Mouse (Mus musculus): ENCODE results near the gene Hist1h4j. TPM values are rescaled to one million over a fixed set of nuclear protein-coding genes. Genes with fewer than 3 reads are reported as not detected.
"Not testable (repeated sequence)": the region's sequence is repeated elsewhere in the genome, so short reads cannot be mapped to it uniquely, and the experiment has no call there.

Hist1h4j gene
- polyA plus RNA-seq, 1 experiment from 2014 or later: 0.40 TPM

DNA sequence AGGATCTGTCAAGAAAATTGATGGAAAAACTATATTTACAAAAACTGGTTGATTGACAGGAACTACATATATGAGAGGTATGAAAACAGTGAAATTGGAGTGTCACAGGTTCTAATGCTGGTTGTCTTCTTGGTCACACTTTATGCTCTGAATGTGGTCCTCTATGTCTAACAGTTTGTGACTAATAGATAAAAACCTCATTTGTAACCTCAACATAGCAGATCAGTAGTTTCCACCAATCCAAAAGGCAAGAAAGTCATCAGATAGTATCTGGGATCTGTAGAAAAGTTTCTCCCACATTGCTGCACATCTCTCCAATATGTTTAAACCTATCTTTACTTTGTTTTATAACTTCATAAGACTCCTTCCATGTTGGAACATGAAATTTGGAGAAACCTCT is 16.6 kb downstream of the Hist1h4j start:
- Histone ChIP-seq H3K9ac (ENCODE audit: low read depth, low read length) (no peak overlapping the region), H3K9me3 (ENCODE audit: control insufficient read depth) (no peaks in the 10 kb centered on the region), H3K4me2 (replicated peaks; ENCODE audit: low read depth) (no peak overlapping the region), H3K27ac (ENCODE audit: low read depth, low read length) (no peak overlapping the region), H3K4me3 (ENCODE audit: low read depth, low read length) (no peak overlapping the region), H3K36me3 (ENCODE audit: control insufficient read depth, insufficient read depth) (no peaks in the 10 kb centered on the region), H3K4me1 (replicated peaks; ENCODE audit: control insufficient read depth, insufficient read depth, low read length) (no peaks in the 10 kb centered on the region), H3K27me3 (replicated peaks; ENCODE audit: control insufficient read depth, insufficient read depth, low read length) (no peaks in the 10 kb centered on the region)
- no peak for ATAC-seq
- no peak for TF ChIP-seq CTCF (IDR thresholded peaks at IDR 0.05; ENCODE audit: low read depth)

DNA sequence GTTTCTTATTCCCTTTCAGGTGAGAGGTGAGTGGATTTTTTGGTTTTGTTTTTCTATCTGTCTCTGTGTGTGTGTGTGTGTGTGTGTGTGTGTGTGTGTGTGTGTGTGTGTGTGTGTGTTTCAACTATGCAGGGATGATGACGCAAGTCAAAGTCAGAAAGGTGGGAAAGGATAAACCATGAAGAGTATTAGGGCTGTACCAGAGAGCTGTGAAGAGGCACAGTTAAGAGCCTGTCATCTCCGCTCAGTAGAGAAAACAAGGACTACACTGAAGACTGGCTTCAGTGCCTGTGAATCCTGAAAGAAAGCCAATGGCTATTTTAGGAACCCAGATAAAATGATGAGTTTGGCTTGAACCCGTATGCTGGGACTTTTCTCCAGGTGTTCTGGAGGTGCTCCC is 17.0 kb downstream of the Hist1h4j start:
- H3K4me3 ChIP-seq (ENCODE audit: low read depth, low read length): no peak overlapping the region
- TF ChIP-seq CTCF (IDR thresholded peaks at IDR 0.05; ENCODE audit: low read depth): no peak
- H3K9ac ChIP-seq (ENCODE audit: low read depth, low read length): no peak overlapping the region
- H3K36me3 ChIP-seq (ENCODE audit: control insufficient read depth, insufficient read depth): no peaks in the 10 kb centered on the region
- no peaks in the 10 kb centered on the region for H3K9me3 ChIP-seq (ENCODE audit: control insufficient read depth)
- H3K27ac ChIP-seq (ENCODE audit: low read depth, low read length): no peak overlapping the region
- 76% methylated on average over 3 of the region's 3 CpGs for WGBS
- no peaks in the 10 kb centered on the region for H3K27me3 ChIP-seq (replicated peaks; ENCODE audit: control insufficient read depth, insufficient read depth, low read length)
- no peaks in the 10 kb centered on the region for H3K4me1 ChIP-seq (replicated peaks; ENCODE audit: control insufficient read depth, insufficient read depth, low read length)
- H3K4me2 ChIP-seq (replicated peaks; ENCODE audit: low read depth): no peak overlapping the region
- no peak for ATAC-seq

DNA sequence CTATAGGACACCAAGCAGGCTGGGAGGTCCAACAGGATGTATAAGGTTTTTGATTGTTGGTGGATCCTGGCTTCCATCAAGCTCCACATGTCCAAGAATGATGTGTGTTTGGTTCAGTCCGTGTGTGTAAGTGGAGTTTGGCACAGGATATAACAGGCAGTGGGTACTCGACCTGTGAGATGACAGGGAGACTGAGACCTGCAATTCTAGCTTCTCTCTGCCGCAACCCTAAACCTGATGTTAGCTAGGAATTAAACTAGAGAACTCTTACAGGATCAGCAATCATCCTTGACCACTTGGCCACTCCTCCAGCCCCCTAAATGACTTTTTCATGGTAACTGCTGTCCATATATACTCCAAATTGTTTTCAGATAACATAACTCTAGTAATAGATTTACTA is 17.5 kb downstream of the Hist1h4j start:
- H3K4me2 ChIP-seq (replicated peaks; ENCODE audit: low read depth): no peak overlapping the region
- H3K4me1 ChIP-seq (replicated peaks; ENCODE audit: control insufficient read depth, insufficient read depth, low read length): no peaks in the 10 kb centered on the region
- no peaks in the 10 kb centered on the region for H3K36me3 ChIP-seq (ENCODE audit: control insufficient read depth, insufficient read depth)
- no peak overlapping the region for H3K27ac ChIP-seq (ENCODE audit: low read depth, low read length)
- no peaks in the 10 kb centered on the region for H3K27me3 ChIP-seq (replicated peaks; ENCODE audit: control insufficient read depth, insufficient read depth, low read length)
- no peak overlapping the region for H3K4me3 ChIP-seq (ENCODE audit: low read depth, low read length)
- TF ChIP-seq CTCF (IDR thresholded peaks at IDR 0.05; ENCODE audit: low read depth): no peak
- H3K9ac ChIP-seq (ENCODE audit: low read depth, low read length): no peak overlapping the region
- H3K9me3 ChIP-seq (ENCODE audit: control insufficient read depth): no peaks in the 10 kb centered on the region
- no peak for ATAC-seq
- 41% methylated on average over 3 of the region's 3 CpGs for WGBS

DNA sequence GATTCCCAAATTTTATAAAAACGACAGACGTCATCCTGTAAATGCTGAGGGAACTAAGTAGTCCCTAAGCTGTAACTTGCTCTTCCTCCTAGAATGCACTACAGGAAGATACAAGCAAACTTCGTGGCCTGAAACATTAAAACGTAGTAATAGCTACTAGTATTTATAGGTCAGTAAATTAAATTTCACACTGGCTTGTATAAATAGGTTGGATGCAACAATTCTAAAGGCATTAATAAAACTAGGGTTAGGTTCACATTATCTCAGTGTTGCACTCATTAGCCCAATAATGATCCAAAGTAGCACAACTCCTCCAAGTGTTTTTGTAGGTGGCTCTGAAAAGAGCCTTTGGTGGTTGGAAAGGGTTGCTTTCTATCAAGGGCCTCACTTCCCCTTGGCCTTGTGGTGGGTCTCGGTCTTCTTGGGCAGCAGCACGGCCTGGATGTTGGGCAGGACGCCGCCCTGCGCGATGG is 18.2 kb downstream of the Hist1h4j start:
- H3K4me3 ChIP-seq (ENCODE audit: low read depth, low read length): peak overlapping the region; percentile 42
- no peaks in the 10 kb centered on the region for H3K9me3 ChIP-seq (ENCODE audit: control insufficient read depth)
- no peaks in the 10 kb centered on the region for H3K27me3 ChIP-seq (replicated peaks; ENCODE audit: control insufficient read depth, insufficient read depth, low read length)
- WGBS: 2% methylated on average over 10 of the region's 10 CpGs
- peak overlapping the region; percentile 75 for H3K4me2 ChIP-seq (replicated peaks; ENCODE audit: low read depth)
- H3K4me1 ChIP-seq (replicated peaks; ENCODE audit: control insufficient read depth, insufficient read depth, low read length): no peaks in the 10 kb centered on the region
- no peaks in the 10 kb centered on the region for H3K36me3 ChIP-seq (ENCODE audit: control insufficient read depth, insufficient read depth)
- no peak overlapping the region for H3K9ac ChIP-seq (ENCODE audit: low read depth, low read length)
- ATAC-seq: no peak
- no peak for TF ChIP-seq CTCF (IDR thresholded peaks at IDR 0.05; ENCODE audit: low read depth)
- peak overlapping the region; percentile 74 for H3K27ac ChIP-seq (ENCODE audit: low read depth, low read length)

DNA sequence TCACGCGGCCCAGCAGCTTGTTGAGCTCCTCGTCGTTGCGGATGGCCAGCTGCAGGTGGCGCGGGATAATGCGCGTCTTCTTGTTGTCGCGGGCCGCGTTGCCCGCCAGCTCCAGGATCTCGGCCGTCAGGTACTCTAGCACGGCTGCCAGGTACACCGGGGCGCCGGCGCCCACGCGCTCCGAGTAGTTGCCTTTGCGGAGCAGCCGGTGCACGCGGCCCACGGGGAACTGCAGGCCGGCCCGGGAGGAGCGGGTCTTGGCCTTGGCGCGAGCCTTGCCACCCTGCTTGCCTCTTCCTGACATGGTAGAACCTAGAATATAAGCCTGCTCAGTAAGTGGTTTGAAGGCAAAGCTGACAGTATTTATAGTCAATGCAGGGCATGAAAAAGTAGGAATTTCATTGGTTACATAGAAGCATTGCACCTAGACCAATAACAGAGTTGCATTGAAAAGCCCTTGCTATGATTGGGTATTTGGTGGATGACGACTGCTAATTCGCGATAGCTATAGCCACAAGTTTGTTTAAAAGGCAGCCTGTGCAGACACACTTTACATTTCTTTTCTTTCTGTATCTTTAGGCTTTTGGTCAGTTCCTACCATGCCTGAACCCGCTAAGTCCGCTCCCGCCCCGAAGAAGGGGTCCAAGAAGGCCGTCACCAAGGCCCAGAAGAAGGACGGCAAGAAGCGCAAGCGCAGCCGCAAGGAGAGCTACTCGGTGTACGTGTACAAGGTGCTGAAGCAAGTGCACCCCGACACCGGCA is 18.8 kb downstream of the Hist1h4j start, which contains the start of the genes Hist1h2ak and Hist1h2bn:
Hist1h2ak (minus strand) TSS at position 304 of the 762 bp plus-strand sequence.
Hist1h2bn (plus strand) TSS at position 600 of the 762 bp plus-strand sequence.
- ATAC-seq: peak; percentile 94
- peak; percentile 54 for TF ChIP-seq CTCF (IDR thresholded peaks at IDR 0.05; ENCODE audit: low read depth)
- H3K36me3 ChIP-seq (ENCODE audit: control insufficient read depth, insufficient read depth); H3K4me1 ChIP-seq (replicated peaks; ENCODE audit: control insufficient read depth, insufficient read depth, low read length); H3K9me3 ChIP-seq (ENCODE audit: control insufficient read depth); H3K27me3 ChIP-seq (replicated peaks; ENCODE audit: control insufficient read depth, insufficient read depth, low read length): not testable (repeated sequence)
- Histone ChIP-seq H3K27ac (ENCODE audit: low read depth, low read length) (peak within 1 kb of the TSS; percentile 74), H3K9ac (ENCODE audit: low read depth, low read length) (0 out of 2 replicates have a peak within 1 kb of the TSS, but pooled peaks have one; percentile 5), H3K4me2 (replicated peaks; ENCODE audit: low read depth) (peak within 1 kb of the TSS; percentile 75), H3K4me3 (ENCODE audit: low read depth, low read length) (peak within 1 kb of the TSS; percentile 42)
- WGBS: under 1% methylated on average over 37 of the region's 50 CpGs

DNA sequence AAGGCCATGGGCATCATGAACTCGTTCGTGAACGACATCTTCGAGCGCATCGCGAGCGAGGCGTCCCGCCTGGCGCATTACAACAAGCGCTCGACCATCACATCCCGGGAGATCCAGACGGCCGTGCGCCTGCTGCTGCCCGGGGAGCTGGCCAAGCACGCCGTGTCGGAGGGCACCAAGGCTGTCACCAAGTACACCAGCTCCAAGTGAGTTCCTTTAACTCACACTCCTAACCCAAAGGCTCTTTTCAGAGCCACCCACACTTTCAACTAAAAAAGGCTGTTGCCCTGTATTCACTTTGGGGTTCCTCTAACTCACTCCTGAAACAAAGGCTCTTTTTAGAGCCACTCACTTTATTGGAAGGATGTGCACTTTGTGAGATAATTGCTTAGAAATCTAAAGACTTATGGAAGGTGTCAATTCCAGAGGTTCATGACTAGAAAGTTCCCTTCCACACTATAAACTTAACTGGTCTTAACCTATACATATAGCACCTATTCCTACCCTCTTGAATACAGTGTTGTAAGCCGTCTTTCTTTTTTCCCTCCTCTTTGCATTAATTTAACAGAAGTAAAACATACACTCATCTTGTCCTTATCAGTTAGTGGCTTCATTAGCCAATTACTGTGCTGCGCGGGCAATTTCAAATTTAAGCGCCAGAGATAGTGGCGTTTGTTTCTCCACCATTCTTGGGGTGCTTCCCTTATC is 19.6 kb downstream of the Hist1h4j start:
- not testable (repeated sequence) for H3K9me3 ChIP-seq (ENCODE audit: control insufficient read depth); ATAC-seq; H3K4me1 ChIP-seq (replicated peaks; ENCODE audit: control insufficient read depth, insufficient read depth, low read length); H3K27me3 ChIP-seq (replicated peaks; ENCODE audit: control insufficient read depth, insufficient read depth, low read length); H3K36me3 ChIP-seq (ENCODE audit: control insufficient read depth, insufficient read depth)
- Histone ChIP-seq H3K4me2 (replicated peaks; ENCODE audit: low read depth) (peak overlapping the region; percentile 75), H3K4me3 (ENCODE audit: low read depth, low read length) (peak overlapping the region; percentile 42), H3K9ac (ENCODE audit: low read depth, low read length) (0 out of 2 replicates have a peak overlapping the region, but pooled peaks have one; percentile 5), H3K27ac (ENCODE audit: low read depth, low read length) (peak overlapping the region; percentile 54; the same call in 1 of the 2 replicates)
- WGBS: under 1% methylated on average over 24 of the region's 26 CpGs

All from intestine, postnatal 0 days (tissue).